Mouse (Mus musculus) heart, embryonic 14.5 days (tissue): ENCODE measurements at regions not wholly inside any gene's neighbourhood (a gene's known extent, or its start where the extent isn't known, plus 50 kb on each side); places are given as distances from the start of the nearest gene placed in this dataset.

Experiments used
- ATAC-seq: fragments of 200-750 bp; cut with Nextera tagmentation; 2 replicates; pipeline ENCODE4 v1.8.0; 2017; ENCODE audit warnings: low read depth, moderate TSS enrichment; ENCODE audit not compliant: insufficient number of reproducible peaks, insufficient read depth, low FRiP score
- H3K27ac ChIP-seq, 2 experiments: fragments of 200-500 bp in 1 of 2; fragments of 300-500 bp in 1 of 2; sonication (generic) in 1 of 2; replicated peaks in 1 of 2; 2 replicates each; pipeline ENCODE4 v1.5.1; 2012 to 2014; ENCODE audit warnings: low read depth in 2 of 2, low read length in 2 of 2, control low read depth in 1 of 2, mild to moderate bottlenecking in 1 of 2, mixed read lengths in 1 of 2; ENCODE audit not compliant: control insufficient read depth in 1 of 2, insufficient read depth in 1 of 2
- H3K27me3 ChIP-seq: fragments of 300-500 bp; sonication (generic); 2 replicates; pipeline ENCODE4 v1.6.1; 2014; ENCODE audit warnings: mild to moderate bottlenecking, low read length, control low read depth; ENCODE audit not compliant: control insufficient read depth, insufficient read depth
- H3K36me3 ChIP-seq: fragments of 300-500 bp; sonication (generic); 2 replicates; pipeline ENCODE4 v1.6.1; 2014; ENCODE audit warnings: mild to moderate bottlenecking, control low read depth, low read length, mixed read lengths; ENCODE audit not compliant: control insufficient read depth, insufficient read depth
- H3K4me1 ChIP-seq, 2 experiments: fragments of 200-500 bp in 1 of 2; fragments of 300-500 bp in 1 of 2; sonication (generic) in 1 of 2; 2 replicates each; pipeline ENCODE4 v1.6.1; 2012 to 2014; ENCODE audit warnings: low read length in 2 of 2, control low read depth in 1 of 2, mixed read lengths in 1 of 2; ENCODE audit not compliant: control insufficient read depth in 2 of 2, insufficient read depth in 2 of 2
- H3K4me2 ChIP-seq: fragments of 300-500 bp; sonication (generic); 2 replicates; pipeline ENCODE4 v1.6.1; 2014; ENCODE audit warnings: mild to moderate bottlenecking, low read length
- H3K4me3 ChIP-seq, 2 experiments: fragments of 200-500 bp in 1 of 2; fragments of 300-500 bp in 1 of 2; sonication (generic) in 1 of 2; 2 replicates each; pipeline ENCODE4 v1.5.1; 2012 to 2014; ENCODE audit warnings: low read length in 2 of 2, mild to moderate bottlenecking in 2 of 2, control low read depth in 1 of 2, low read depth in 1 of 2, moderate library complexity in 1 of 2; ENCODE audit not compliant: control insufficient read depth in 1 of 2, insufficient read depth in 1 of 2
- H3K9ac ChIP-seq: fragments of 300-500 bp; sonication (generic); 2 replicates; pipeline ENCODE4 v1.6.1; 2014; ENCODE audit warnings: mild to moderate bottlenecking, low read length
- H3K9me3 ChIP-seq: fragments of 300-500 bp; sonication (generic); 2 replicates; pipeline ENCODE4 v1.6.1; 2016; ENCODE audit warnings: low read length, control low read depth; ENCODE audit not compliant: control insufficient read depth
- whole genome bisulfite sequencing: fragments of 180-500 bp; shearing (Covaris S2); extraction: QIAGEN DNeasy Blood & Tissue Kit; methylation state at CpG from one replicate; pipeline ENCODE4 v1.1.7; 2014; 5-methylcytosine and 5-hydroxymethylcytosine counted together

- Histone ChIP-seq H3K4me2 (no peak overlapping the region), H3K9ac (no peak overlapping the region), H3K9me3 (no peaks in the 10 kb centered on the region), H3K27me3 (no peaks in the 10 kb centered on the region), H3K36me3 (no peaks in the 10 kb centered on the region), H3K27ac (no peak overlapping the region; a peak in 1 of 4 replicates), H3K4me1 (peaks cover 20 to 44% of the 10 kb centered on the region in 2 experiments), H3K4me3 (no peak overlapping the region)
- 58% methylated on average over 15 of the region's 15 CpGs for WGBS
- no peak for ATAC-seq
Observed at GRCm38 (mm10) chr12:52393981-52394718, 109.6 kb upstream of the Arhgap5 start.

- Histone ChIP-seq H3K9ac (no peak overlapping the region), H3K4me2 (no peak overlapping the region), H3K4me1 (peaks cover 20 to 44% of the 10 kb centered on the region in 2 experiments), H3K27me3 (no peaks in the 10 kb centered on the region), H3K9me3 (no peaks in the 10 kb centered on the region), H3K27ac (no peak overlapping the region; a peak in 1 of 4 replicates), H3K4me3 (no peak overlapping the region), H3K36me3 (no peaks in the 10 kb centered on the region)
- WGBS = 85% methylated on average over 3 of the region's 3 CpGs
- no peak for ATAC-seq
Observed at GRCm38 (mm10) chr12:52394719-52395062, 109.1 kb upstream of the Arhgap5 start.

- no peak overlapping the region for H3K4me3 ChIP-seq
- H3K9ac ChIP-seq = no peak overlapping the region
- no peak overlapping the region for H3K4me2 ChIP-seq
- H3K36me3 ChIP-seq = no peaks in the 10 kb centered on the region
- no peak for ATAC-seq
- H3K27ac ChIP-seq = no peak overlapping the region; a peak in 1 of 4 replicates
- 48% methylated on average over 4 of the region's 4 CpGs for WGBS
- peaks cover 20 to 44% of the 10 kb centered on the region in 2 experiments for H3K4me1 ChIP-seq
- no peaks in the 10 kb centered on the region for H3K9me3 ChIP-seq
- no peaks in the 10 kb centered on the region for H3K27me3 ChIP-seq
Observed at GRCm38 (mm10) chr12:52395111-52395510, 108.7 kb upstream of the Arhgap5 start.

GRCm38 (mm10) chr12:52396178-52396841 is 107.5 kb upstream of the Arhgap5 start:
- no peak overlapping the region for H3K4me3 ChIP-seq
- H3K4me1 ChIP-seq = peaks cover 20 to 44% of the 10 kb centered on the region in 2 experiments
- peak overlapping the region in 1 of 2 experiments; percentile 44; a peak in 1 of 4 replicates for H3K27ac ChIP-seq
- no peak for ATAC-seq
- 38% methylated on average over 14 of the region's 14 CpGs for WGBS
- H3K9me3 ChIP-seq = no peaks in the 10 kb centered on the region
- H3K4me2 ChIP-seq = no peak overlapping the region
- no peak overlapping the region for H3K9ac ChIP-seq
- H3K36me3 ChIP-seq = no peaks in the 10 kb centered on the region
- no peaks in the 10 kb centered on the region for H3K27me3 ChIP-seq

GRCm38 (mm10) chr12:52397718-52398510 is 105.9 kb upstream of the Arhgap5 start:
- no peak overlapping the region for H3K4me2 ChIP-seq
- peak overlapping the region; percentile 44 to 64; a peak in 2 of 4 replicates for H3K27ac ChIP-seq
- ATAC-seq = no peak
- H3K4me1 ChIP-seq = peaks cover 20 to 44% of the 10 kb centered on the region in 2 experiments
- H3K9ac ChIP-seq = no peak overlapping the region
- no peak overlapping the region for H3K4me3 ChIP-seq
- H3K9me3 ChIP-seq = no peaks in the 10 kb centered on the region
- no peaks in the 10 kb centered on the region for H3K36me3 ChIP-seq
- no peaks in the 10 kb centered on the region for H3K27me3 ChIP-seq
- 56% methylated on average over 2 of the region's 2 CpGs for WGBS

GRCm38 (mm10) chr12:52398511-52398975 is 105.2 kb upstream of the Arhgap5 start:
- 40% methylated on average over 6 of the region's 6 CpGs for WGBS
- Histone ChIP-seq H3K27ac (peak overlapping the region; percentile 44 to 64; a peak in 3 of 4 replicates), H3K36me3 (no peaks in the 10 kb centered on the region)

GRCm38 (mm10) chr12:52400099-52400498 is 103.7 kb upstream of the Arhgap5 start:
- no peaks in the 10 kb centered on the region for H3K36me3 ChIP-seq
- no peak overlapping the region for H3K9ac ChIP-seq
- H3K9me3 ChIP-seq = no peaks in the 10 kb centered on the region
- no peak overlapping the region for H3K4me3 ChIP-seq
- H3K4me1 ChIP-seq = peaks cover 15 to 33% of the 10 kb centered on the region in 2 experiments
- H3K4me2 ChIP-seq = no peak overlapping the region
- H3K27me3 ChIP-seq = no peaks in the 10 kb centered on the region
- H3K27ac ChIP-seq = no peak overlapping the region
- ATAC-seq = no peak
- WGBS = 84% methylated on average over 3 of the region's 3 CpGs

More at GRCm38 (mm10) chr12:52398511-52398975, 105.2 kb upstream of the Arhgap5 start:
- Histone ChIP-seq H3K27me3 (no peaks in the 10 kb centered on the region), H3K4me2 (no peak overlapping the region), H3K4me3 (no peak overlapping the region), H3K9ac (no peak overlapping the region), H3K9me3 (no peaks in the 10 kb centered on the region), H3K4me1 (peaks cover 20 to 44% of the 10 kb centered on the region in 2 experiments)
- ATAC-seq = no peak
